22 mouse cellular contexts compared by ENCODE assay signal in the genomic region with DNA sequence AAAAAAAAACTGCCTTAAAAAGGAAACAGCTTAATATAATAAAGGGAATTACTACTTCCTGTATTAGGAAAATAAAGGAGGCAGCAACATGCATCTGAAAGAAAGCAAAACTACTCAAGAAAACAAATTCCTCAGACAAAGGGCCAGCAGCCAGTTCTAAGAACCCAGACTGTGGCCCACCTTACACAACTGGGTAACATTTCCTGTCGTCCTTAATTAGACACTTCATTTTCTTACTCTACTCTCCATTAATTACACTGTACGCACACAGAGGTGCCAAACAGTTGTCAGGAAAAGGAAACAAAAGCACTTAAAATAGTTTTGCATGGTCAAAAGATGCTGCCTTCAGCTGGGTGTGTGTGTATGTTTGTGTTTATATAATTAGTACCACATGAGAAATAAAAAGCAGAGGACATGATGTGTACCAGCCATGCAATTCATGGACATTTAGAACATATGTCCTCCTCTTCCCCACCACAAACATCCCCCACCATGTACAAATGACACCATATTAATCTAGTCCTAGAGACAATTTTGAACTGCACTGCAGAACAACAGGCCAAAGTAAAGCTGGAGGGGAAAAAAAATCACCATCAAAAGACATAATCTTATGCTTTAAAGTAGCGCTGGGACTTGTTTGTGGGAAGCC.
DNase-seq lines count a peak whose midpoint lies in the region; ATAC-seq lines count a peak whose summit lies in the region.
"Had no signal": no experiment of that assay in that cellular context is flagged by ENCODE, and none has a peak within 500 bp of the region (broad histone marks: within the 10 kb centered on the region; RNA-seq: fewer than 3 reads in every experiment).

No protein-coding gene starts in this region.

- ATAC-seq in forebrain, embryonic 16.5 days = 0 out of 2 replicates have a peak, but pooled peaks have one; percentile 29
- no peak for ATAC-seq in forebrain, embryonic 12.5 days (ENCODE audit: low FRiP score)
- ATAC-seq in lung, embryonic 15.5 days (ENCODE audit: borderline replicate concordance, extremely low read depth, low FRiP score, low TSS enrichment) = peak; percentile 79; the same call in 1 of the 2 replicates
- no peak for ATAC-seq in embryonic facial prominence, embryonic 13.5 days (ENCODE audit: insufficient number of reproducible peaks, insufficient read depth, low FRiP score, low TSS enrichment, low read depth)
- ATAC-seq: liver, embryonic 12.5 days; midbrain, embryonic 13.5 days had no signal

- 33% methylated on average over 3 of the region's 3 CpGs for WGBS in forebrain, embryonic 16.5 days
- 42% methylated on average over 3 of the region's 3 CpGs for WGBS in forebrain, embryonic 12.5 days
- 39% methylated on average over 3 of the region's 3 CpGs for WGBS in lung, embryonic 15.5 days
- 25% methylated on average over 3 of the region's 3 CpGs for WGBS in embryonic facial prominence, embryonic 13.5 days
- WGBS in limb, embryonic 10.5 days = 42% methylated on average over 3 of the region's 3 CpGs

- H3K4me3 ChIP-seq in forebrain, embryonic 16.5 days (replicated peaks; ENCODE audit: low read length) = no peak overlapping the region
- no peak overlapping the region for H3K4me3 ChIP-seq in forebrain, embryonic 12.5 days (replicated peaks)
- no peak overlapping the region for H3K4me3 ChIP-seq in lung, embryonic 15.5 days
- no peak overlapping the region for H3K4me3 ChIP-seq in embryonic facial prominence, embryonic 13.5 days
- no peak overlapping the region for H3K4me3 ChIP-seq in limb, embryonic 10.5 days
- H3K4me3 ChIP-seq: heart, adult 2 months; heart, embryonic 13.5 days; liver, embryonic 12.5 days; midbrain, embryonic 13.5 days had no signal

- peaks cover 14% of the 10 kb centered on the region for H3K4me1 ChIP-seq in forebrain, embryonic 16.5 days (replicated peaks; ENCODE audit: control insufficient read depth, insufficient read depth, low read length)
- H3K4me1 ChIP-seq in forebrain, embryonic 12.5 days = peaks cover 32% of the 10 kb centered on the region
- H3K4me1 ChIP-seq in lung, embryonic 15.5 days = peaks cover 17% of the 10 kb centered on the region
- peaks cover 47% of the 10 kb centered on the region for H3K4me1 ChIP-seq in embryonic facial prominence, embryonic 13.5 days
- H3K4me1 ChIP-seq in limb, embryonic 10.5 days = peaks cover 36% of the 10 kb centered on the region
- H3K4me1 ChIP-seq: liver, embryonic 12.5 days had no signal

- DNase-seq in lung, postnatal 10 days = no peak
- no peak for DNase-seq in limb, embryonic 10.5 days (ENCODE audit: low spot score)
- no peak for DNase-seq in left cerebral cortex, adult 11 months (ENCODE audit: low spot score)
- no peak for DNase-seq in c-Kit-positive CD71-positive TER-119-positive erythroid progenitor cells, embryonic 14.5 days (ENCODE audit: low spot score)
- DNase-seq: adrenal gland, postnatal 36 days; cerebellum, adult 11 months; cerebellum, adult 9-11 months; gastrocnemius, postnatal 36 days; heart, adult 2 months; kidney, adult 9 months; left cerebral cortex, postnatal 4 days; lung, adult 2 months; right cerebral cortex, postnatal 14 days; spleen, adult 18-20 months had no signal

- no peak overlapping the region for H3K9ac ChIP-seq in forebrain, embryonic 16.5 days (replicated peaks; ENCODE audit: low read depth, low read length)
- no peak overlapping the region for H3K9ac ChIP-seq in forebrain, embryonic 12.5 days
- H3K9ac ChIP-seq in lung, embryonic 15.5 days = no peak overlapping the region
- no peak overlapping the region for H3K9ac ChIP-seq in embryonic facial prominence, embryonic 13.5 days
- H3K9ac ChIP-seq: heart, embryonic 13.5 days; hindbrain, embryonic 14.5 days; liver, embryonic 12.5 days; midbrain, embryonic 13.5 days had no signal

- H3K4me2 ChIP-seq in forebrain, embryonic 16.5 days (ENCODE audit: low read length) = no peak overlapping the region
- H3K4me2 ChIP-seq in forebrain, embryonic 12.5 days = no peak overlapping the region
- H3K4me2 ChIP-seq in lung, embryonic 15.5 days = no peak overlapping the region
- 0 out of 2 replicates have a peak overlapping the region, but pooled peaks have one; percentile 22 for H3K4me2 ChIP-seq in embryonic facial prominence, embryonic 13.5 days
- H3K4me2 ChIP-seq: heart, embryonic 13.5 days; hindbrain, embryonic 14.5 days; liver, embryonic 12.5 days; midbrain, embryonic 13.5 days had no signal

- H3K27me3 ChIP-seq in forebrain, embryonic 16.5 days (replicated peaks; ENCODE audit: control insufficient read depth, insufficient read depth, low read length) = no peaks in the 10 kb centered on the region
- H3K27me3 ChIP-seq in forebrain, embryonic 12.5 days = no peaks in the 10 kb centered on the region
- H3K27me3 ChIP-seq in lung, embryonic 15.5 days = no peaks in the 10 kb centered on the region
- no peaks in the 10 kb centered on the region for H3K27me3 ChIP-seq in embryonic facial prominence, embryonic 13.5 days
- H3K27me3 ChIP-seq in limb, embryonic 10.5 days (ENCODE audit: low read depth, poor library complexity, severe bottlenecking) = no peaks in the 10 kb centered on the region
- H3K27me3 ChIP-seq: heart, embryonic 13.5 days; liver, embryonic 12.5 days; midbrain, embryonic 13.5 days had no signal

- no peaks in the 10 kb centered on the region for H3K36me3 ChIP-seq in forebrain, embryonic 16.5 days (ENCODE audit: control insufficient read depth, insufficient read depth)
- H3K36me3 ChIP-seq in forebrain, embryonic 12.5 days (replicated peaks) = no peaks in the 10 kb centered on the region
- H3K36me3 ChIP-seq in lung, embryonic 15.5 days = no peaks in the 10 kb centered on the region
- no peaks in the 10 kb centered on the region for H3K36me3 ChIP-seq in embryonic facial prominence, embryonic 13.5 days
- H3K36me3 ChIP-seq in limb, embryonic 10.5 days = no peaks in the 10 kb centered on the region
- H3K36me3 ChIP-seq: heart, embryonic 13.5 days; liver, embryonic 12.5 days; midbrain, embryonic 13.5 days had no signal

- no peak overlapping the region for H3K27ac ChIP-seq in forebrain, embryonic 16.5 days (ENCODE audit: low read length)
- no peak overlapping the region for H3K27ac ChIP-seq in forebrain, embryonic 12.5 days
- peak overlapping the region; percentile 9; the same call in 1 of the 2 replicates for H3K27ac ChIP-seq in lung, embryonic 15.5 days
- H3K27ac ChIP-seq in embryonic facial prominence, embryonic 13.5 days = peak overlapping the region; percentile 76
- peak overlapping the region; percentile 85 for H3K27ac ChIP-seq in limb, embryonic 10.5 days
- H3K27ac ChIP-seq: heart, adult 2 months; heart, embryonic 13.5 days; hindbrain, embryonic 14.5 days; liver, embryonic 12.5 days; midbrain, embryonic 13.5 days had no signal

- H3K9me3 ChIP-seq in forebrain, embryonic 16.5 days (ENCODE audit: control insufficient read depth, low read length) = no peaks in the 10 kb centered on the region
- H3K9me3 ChIP-seq in forebrain, embryonic 12.5 days = no peaks in the 10 kb centered on the region
- H3K9me3 ChIP-seq in lung, embryonic 15.5 days = no peaks in the 10 kb centered on the region
- no peaks in the 10 kb centered on the region for H3K9me3 ChIP-seq in embryonic facial prominence, embryonic 13.5 days
- H3K9me3 ChIP-seq in limb, embryonic 10.5 days (replicated peaks) = no peaks in the 10 kb centered on the region
- H3K9me3 ChIP-seq: heart, embryonic 13.5 days; liver, embryonic 12.5 days; midbrain, embryonic 13.5 days had no signal

Comparison
In these comparisons a context has a peak if more than half of its experiments do, and no peak if none do; other contexts are left out.
1. ATAC-seq: peak in forebrain, embryonic 16.5 days (single experiment) and lung, embryonic 15.5 days (single experiment); none in forebrain, embryonic 12.5 days (single experiment) and embryonic facial prominence, embryonic 13.5 days (single experiment).
2. H3K27ac ChIP-seq: peak in lung, embryonic 15.5 days (single experiment), embryonic facial prominence, embryonic 13.5 days (single experiment) and limb, embryonic 10.5 days (single experiment); none in forebrain, embryonic 16.5 days (single experiment) and forebrain, embryonic 12.5 days (single experiment).